Comparison of ENCODE assay signal across 16 mouse cellular contexts in genomic region chr17:44507741-44508140, GRCm38 (mm10).
DNase-seq lines count a peak whose midpoint lies in the region.
"Had no signal": no experiment of that assay in that cellular context is flagged by ENCODE, and none has a peak within 500 bp of the region (broad histone marks: within the 10 kb centered on the region; RNA-seq: fewer than 3 reads in every experiment).

No protein-coding gene starts in this region.

- peak; percentile 58 for DNase-seq in cerebellum, postnatal 14 days
- no peak for DNase-seq in cerebellum, adult 9-10 months
- DNase-seq in left cerebral cortex, postnatal 4 days: peak; percentile 60
- DNase-seq in left cerebral cortex, adult 11 months (ENCODE audit: low spot score): no peak
- DNase-seq in ZHBTc4 (ENCODE audit: low read depth, low spot score): peak; percentile 19
- DNase-seq in spleen, adult 18-20 months: no peak
- DNase-seq: adrenal gland, adult 2 months; adrenal gland, postnatal 14 days; B cell, adult 2 months; cerebellum, adult 11 months; cerebellum, adult 8-10 months; gastrocnemius, postnatal 10 days; gastrocnemius, postnatal 36 days; heart, adult 2 months; heart, postnatal 14 days; heart, postnatal 4 days had no signal

- intact Hi-C loops in left cerebral cortex, postnatal 4 days (cut with DNase I): no loop called here

Comparison
In these comparisons a context has a peak if more than half of its experiments do, and no peak if none do; other contexts are left out.
1. DNase-seq: peak in cerebellum, postnatal 14 days (2 of 2), left cerebral cortex, postnatal 4 days (single experiment) and ZHBTc4 (single experiment); none in cerebellum, adult 9-10 months (single experiment), left cerebral cortex, adult 11 months (single experiment) and spleen, adult 18-20 months (0 of 2).